Mouse (Mus musculus): Measurements from ENCODE around the gene Rnf135.

- TF ChIP-seq TAL1 (conservative IDR thresholded peaks at IDR 0.05; ENCODE audit: low read depth, low read length) (no peak), CTCF (IDR thresholded peaks at IDR 0.05; ENCODE audit: low read depth, low read length) (no peak), GATA2 (IDR thresholded peaks at IDR 0.05; ENCODE audit: borderline replicate concordance, low read depth, low read length) (no peak)
Observed at GRCm38 (mm10) chr11:80145787-80146275, 37.8 kb upstream of the Rnf135 start.

All from G1E (cell line).